Mouse (Mus musculus) mesoderm, embryonic 11.5 days (tissue): ENCODE results near the gene Cst6.
"Not testable (repeated sequence)": the region's sequence is repeated elsewhere in the genome, so short reads cannot be mapped to it uniquely, and the experiment has no call there.

Experiments
- DNase-seq: peaks from one replicate; pipeline ENCODE4 v3.0.0-alpha.2; 2012; ENCODE audit warnings: low read depth, low spot score

Cst6 gene

GRCm38 (mm10) chr19:5349502-5349873 lies at the start of gene Cst6:
Gene Cst6, minus strand, starts transcription at chr19:5349574.
- DNase-seq: not testable (repeated sequence)

GRCm38 (mm10) chr19:5395371-5395770 lies 46.0 kb upstream of the Cst6 start:
- DNase-seq: no peak

GRCm38 (mm10) chr19:5394168-5394567 lies 44.8 kb upstream of the Cst6 start:
- DNase-seq: no peak

- no peak for DNase-seq
Measured at GRCm38 (mm10) chr19:5392892-5393291, 43.5 kb upstream of the Cst6 start.

- DNase-seq: no peak
Measured at GRCm38 (mm10) chr19:5390416-5390815, 41.0 kb upstream of the Cst6 start.

GRCm38 (mm10) chr19:5389647-5390046 lies 40.3 kb upstream of the Cst6 start:
- DNase-seq: no peak

GRCm38 (mm10) chr19:5388588-5389242 lies 39.3 kb upstream of the Cst6 start, which contains the start of gene Sart1:
Gene Sart1, minus strand, starts transcription at chr19:5388703.
- DNase-seq: peak; percentile 96

GRCm38 (mm10) chr19:5388011-5388441 lies 38.7 kb upstream of the Cst6 start:
- DNase-seq: no peak

GRCm38 (mm10) chr19:5384715-5385114 lies 35.3 kb upstream of the Cst6 start:
- DNase-seq: no peak

GRCm38 (mm10) chr19:5383326-5383725 lies 34.0 kb upstream of the Cst6 start:
- no peak for DNase-seq

- DNase-seq: no peak
Measured at GRCm38 (mm10) chr19:5377446-5377845, 28.1 kb upstream of the Cst6 start.

- no peak for DNase-seq
Measured at GRCm38 (mm10) chr19:5374748-5375147, 25.4 kb upstream of the Cst6 start.

- DNase-seq: no peak
Measured at GRCm38 (mm10) chr19:5374177-5374576, 24.8 kb upstream of the Cst6 start.

GRCm38 (mm10) chr19:5372724-5373123 lies 23.4 kb upstream of the Cst6 start:
- DNase-seq: no peak

- no peak for DNase-seq
Measured at GRCm38 (mm10) chr19:5370932-5371331, 21.6 kb upstream of the Cst6 start.

- no peak for DNase-seq
Measured at GRCm38 (mm10) chr19:5367455-5367854, 18.1 kb upstream of the Cst6 start.

GRCm38 (mm10) chr19:5367053-5367359 lies 17.6 kb upstream of the Cst6 start, which contains the start of gene Banf1:
Gene Banf1, minus strand, starts transcription at chr19:5367168.
- no peak for DNase-seq

GRCm38 (mm10) chr19:5366175-5367052 lies 17.0 kb upstream of the Cst6 start, which contains the start of gene Eif1ad:
Gene Eif1ad, plus strand, starts transcription at chr19:5366741.
- DNase-seq: peak; percentile 98

- DNase-seq: no peak
Measured at GRCm38 (mm10) chr19:5365751-5366150, 16.4 kb upstream of the Cst6 start.

GRCm38 (mm10) chr19:5364124-5364523 lies 14.8 kb upstream of the Cst6 start:
- no peak for DNase-seq

- DNase-seq: no peak
Measured at GRCm38 (mm10) chr19:5362186-5362585, 12.8 kb upstream of the Cst6 start.

GRCm38 (mm10) chr19:5356080-5356479 lies 6.7 kb upstream of the Cst6 start:
- DNase-seq: no peak

GRCm38 (mm10) chr19:5353609-5354008 lies 4.2 kb upstream of the Cst6 start:
- DNase-seq: no peak
